Mouse (Mus musculus): ENCODE data around the gene Gins1.
"Not testable (repeated sequence)": the region's sequence is repeated elsewhere in the genome, so short reads cannot be mapped to it uniquely, and the experiment has no call there.

The Gins1 gene

GRCm38 (mm10) chr2:150904936-150905450 is at the start of gene Gins1:
Gene Gins1 (plus strand): TSS chr2:150905400.
- DNase-seq (ENCODE audit: low read depth, low spot score) = no peak

- DNase-seq (ENCODE audit: low read depth, low spot score) = no peak
These were observed 46.3 kb upstream of the Gins1 start for GRCm38 (mm10) chr2:150858724-150859487.

- DNase-seq (ENCODE audit: low read depth, low spot score) = no peak
These were observed 45.3 kb upstream of the Gins1 start for GRCm38 (mm10) chr2:150859709-150860470.

- DNase-seq (ENCODE audit: low read depth, low spot score) = no peak
These were observed 44.1 kb upstream of the Gins1 start for GRCm38 (mm10) chr2:150861128-150861527.

GRCm38 (mm10) chr2:150867021-150867420 is 38.2 kb upstream of the Gins1 start:
- DNase-seq (ENCODE audit: low read depth, low spot score) = no peak

- DNase-seq (ENCODE audit: low read depth, low spot score) = no peak
These were observed 35.8 kb upstream of the Gins1 start for GRCm38 (mm10) chr2:150869446-150869845.

- DNase-seq (ENCODE audit: low read depth, low spot score) = no peak
These were observed 30.7 kb upstream of the Gins1 start for GRCm38 (mm10) chr2:150874508-150874907.

GRCm38 (mm10) chr2:150875226-150875625 is 30.0 kb upstream of the Gins1 start:
- DNase-seq (ENCODE audit: low read depth, low spot score) = no peak

GRCm38 (mm10) chr2:150877561-150877960 is 27.6 kb upstream of the Gins1 start:
- DNase-seq (ENCODE audit: low read depth, low spot score) = no peak

- DNase-seq (ENCODE audit: low read depth, low spot score) = no peak
These were observed 21.0 kb upstream of the Gins1 start for GRCm38 (mm10) chr2:150884075-150884778.

- no peak for DNase-seq (ENCODE audit: low read depth, low spot score)
These were observed 20.5 kb upstream of the Gins1 start for GRCm38 (mm10) chr2:150884779-150885110.

GRCm38 (mm10) chr2:150885814-150886213 is 19.4 kb upstream of the Gins1 start:
- no peak for DNase-seq (ENCODE audit: low read depth, low spot score)

GRCm38 (mm10) chr2:150886315-150886714 is 18.9 kb upstream of the Gins1 start:
- no peak for DNase-seq (ENCODE audit: low read depth, low spot score)

- DNase-seq (ENCODE audit: low read depth, low spot score) = no peak
These were observed 17.8 kb upstream of the Gins1 start for GRCm38 (mm10) chr2:150887370-150887769.

- no peak for DNase-seq (ENCODE audit: low read depth, low spot score)
These were observed 10.5 kb upstream of the Gins1 start for GRCm38 (mm10) chr2:150894617-150895267.

GRCm38 (mm10) chr2:150895691-150896252 is 9.4 kb upstream of the Gins1 start:
- no peak for DNase-seq (ENCODE audit: low read depth, low spot score)

- DNase-seq (ENCODE audit: low read depth, low spot score) = no peak
These were observed 4.9 kb upstream of the Gins1 start for GRCm38 (mm10) chr2:150900341-150900740.

- no peak for DNase-seq (ENCODE audit: low read depth, low spot score)
These were observed 2.9 kb upstream of the Gins1 start for GRCm38 (mm10) chr2:150902347-150902746.

- DNase-seq (ENCODE audit: low read depth, low spot score) = peak; percentile 93
These were observed 796 bp upstream of the Gins1 start, which contains the start of gene Abhd12 for GRCm38 (mm10) chr2:150904272-150904935. Gene Abhd12 (minus strand): TSS chr2:150904741.

GRCm38 (mm10) chr2:150908881-150909280 is 3.7 kb downstream of the Gins1 start:
- DNase-seq (ENCODE audit: low read depth, low spot score) = not testable (repeated sequence)
